Mouse (Mus musculus): ENCODE data around the gene Olfr77.

Gene Olfr77

DNA sequence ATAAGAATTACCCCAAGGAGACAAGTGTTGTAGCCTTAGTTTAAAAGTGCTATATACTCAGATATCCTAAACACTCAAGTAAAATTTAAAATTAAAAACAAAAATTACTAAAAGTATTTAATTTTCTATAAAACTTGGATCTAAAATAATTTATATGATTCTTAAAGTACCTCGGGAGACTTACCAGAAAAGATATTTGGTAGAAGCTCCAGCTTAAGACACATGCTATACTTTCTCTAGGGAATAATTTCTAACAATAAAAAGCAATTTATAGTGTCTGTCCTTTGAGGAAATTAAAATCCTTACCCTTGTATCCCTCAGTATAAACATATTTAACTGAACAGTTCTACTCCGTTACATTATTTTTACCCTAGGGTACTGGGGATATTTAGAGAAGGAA is at the start of gene Olfr77:
Gene Olfr77 (plus strand): TSS at position 301 of the 400 bp plus-strand sequence.
- DNase-seq (ENCODE audit: low read depth): no peak

DNA sequence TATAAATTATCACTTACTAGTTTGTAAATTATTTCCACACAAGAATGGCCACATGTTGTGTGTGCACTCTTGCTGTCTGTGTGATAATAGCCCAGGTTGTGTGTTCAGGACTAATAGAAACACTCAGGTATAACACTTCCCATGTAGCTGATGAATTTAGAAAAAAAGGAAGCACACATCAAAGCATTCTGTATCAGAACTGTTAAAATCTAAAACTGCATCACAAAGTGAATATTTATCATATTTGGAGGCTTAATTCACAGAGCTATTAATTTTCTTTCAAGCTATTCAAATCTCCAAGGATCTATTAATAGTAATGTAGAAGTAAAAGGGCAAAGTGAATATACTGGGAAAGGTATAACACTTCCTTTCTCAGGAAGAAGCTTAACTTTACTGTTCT is 28.8 kb upstream of the Olfr77 start, which contains the start of gene Olfr862:
Gene Olfr862 (minus strand): TSS at position 101 of the 400 bp plus-strand sequence.
- DNase-seq (ENCODE audit: low read depth): no peak

DNA sequence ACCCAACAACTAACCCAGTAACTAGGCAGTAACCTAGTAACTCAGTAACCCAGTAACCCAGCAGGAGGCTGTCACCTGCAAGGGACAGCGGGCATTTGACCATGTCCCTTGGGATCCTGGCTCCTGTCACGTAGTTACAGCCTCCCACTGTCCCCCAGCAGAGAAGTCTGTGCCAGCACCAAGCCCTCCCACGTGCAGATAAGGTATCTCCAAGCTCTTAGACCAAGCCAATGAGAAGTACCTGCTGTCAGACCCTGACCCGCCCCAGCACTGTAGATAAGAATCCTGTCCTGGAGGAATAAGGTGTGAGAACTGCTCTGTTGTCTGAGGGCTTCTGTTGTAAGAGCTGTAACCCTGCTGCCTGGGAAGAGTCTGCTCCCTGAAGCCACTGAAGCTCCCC is 5.5 kb upstream of the Olfr77 start:
- DNase-seq (ENCODE audit: low read depth): no peak

Data from c-Kit-positive CD71-negative TER-119-negative erythroid progenitor cells, embryonic 14.5 days (primary cell).